Mouse (Mus musculus): ENCODE data around the gene Odc1.

- TF ChIP-seq CTCF (IDR thresholded peaks at IDR 0.05; ENCODE audit: low read depth, low read length) (no peak), EP300 (IDR thresholded peaks at IDR 0.05; ENCODE audit: insufficient read depth, low read depth, low read length) (no peak)
These were observed 41.4 kb downstream of the Odc1 start for GRCm38 (mm10) chr12:17586011-17586410.
